Comparison of ENCODE assay signal across 26 mouse cellular contexts in the genomic region with DNA sequence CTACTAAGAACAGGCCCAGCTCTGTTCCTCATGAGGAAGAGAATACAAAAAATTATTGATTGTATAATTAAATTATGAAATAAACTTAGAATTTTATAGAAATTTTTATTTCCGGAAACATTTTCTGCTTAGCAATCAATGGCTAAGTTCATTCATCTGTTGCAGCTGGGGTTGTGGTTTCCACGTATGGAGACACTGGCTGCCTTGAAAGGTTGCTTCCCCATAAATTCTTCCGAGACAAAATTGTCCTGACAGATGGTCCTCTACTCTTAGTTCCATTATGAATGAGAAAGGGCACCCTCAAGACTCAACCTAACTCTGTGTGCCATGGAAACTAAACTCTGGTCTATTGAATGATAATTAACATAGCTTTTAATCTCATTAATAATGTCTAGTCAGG.
DNase-seq lines count a peak whose midpoint lies in the region; ATAC-seq lines count a peak whose summit lies in the region.
"Had no signal": no experiment of that assay in that cellular context is flagged by ENCODE, and none has a peak within 500 bp of the region (broad histone marks: within the 10 kb centered on the region; RNA-seq: fewer than 3 reads in every experiment).

No protein-coding gene starts in this region.

- H3K27ac ChIP-seq in neural tube, embryonic 11.5 days (ENCODE audit: low read depth, low read length): no peak overlapping the region
- H3K27ac ChIP-seq in forebrain, embryonic 16.5 days (ENCODE audit: low read length): no peak overlapping the region
- H3K27ac ChIP-seq: embryonic facial prominence, embryonic 12.5 days; embryonic facial prominence, embryonic 15.5 days; heart, embryonic 15.5 days had no signal

- DNase-seq in neural tube, embryonic 11.5 days (ENCODE audit: low spot score): no peak
- DNase-seq in neural tube, embryonic 10.5 days (ENCODE audit: extremely low spot score, low spot score): no peak
- peak; percentile 33 for DNase-seq in retina, embryonic 14.5 days (ENCODE audit: low spot score)
- DNase-seq in left cerebral cortex, adult 11 months (ENCODE audit: low spot score): no peak
- DNase-seq: adrenal gland, postnatal 10 days; adrenal gland, postnatal 36 days; B cell, adult 2 months; cerebellum, adult 18-20 months; cerebellum, adult 9-10 months; cerebellum, postnatal 14 days; gastrocnemius, postnatal 10 days; gastrocnemius, postnatal 36 days; heart, adult 18-20 months; heart, postnatal 14 days; heart, postnatal 4 days had no signal

- ATAC-seq in neural tube, embryonic 11.5 days (ENCODE audit: insufficient read depth, low FRiP score, low TSS enrichment): 0 out of 2 replicates have a peak, but pooled peaks have one; percentile 28
- peak; percentile 56 for ATAC-seq in granulocyte monocyte progenitor cell, adult 5-6 weeks (replicated peaks; ENCODE audit: poor library complexity, severe bottlenecking)
- ATAC-seq in forebrain, embryonic 16.5 days: no peak
- ATAC-seq: forebrain, embryonic 14.5 days; Patski had no signal

- no peak overlapping the region for H3K9ac ChIP-seq in neural tube, embryonic 11.5 days (ENCODE audit: low read length)
- H3K9ac ChIP-seq in forebrain, embryonic 16.5 days (replicated peaks; ENCODE audit: low read depth, low read length): no peak overlapping the region
- H3K9ac ChIP-seq: embryonic facial prominence, embryonic 12.5 days; embryonic facial prominence, embryonic 15.5 days; heart, embryonic 12.5 days; heart, embryonic 15.5 days; hindbrain, embryonic 15.5 days had no signal

- H3K27me3 ChIP-seq in neural tube, embryonic 11.5 days (ENCODE audit: control insufficient read depth, insufficient read depth, low read length): no peaks in the 10 kb centered on the region
- no peaks in the 10 kb centered on the region for H3K27me3 ChIP-seq in forebrain, embryonic 16.5 days (replicated peaks; ENCODE audit: control insufficient read depth, insufficient read depth, low read length)
- H3K27me3 ChIP-seq: CH12.LX; embryonic facial prominence, embryonic 12.5 days; embryonic facial prominence, embryonic 15.5 days; heart, embryonic 12.5 days; heart, embryonic 15.5 days; hindbrain, embryonic 15.5 days; Patski had no signal

- 49% methylated on average over 3 of the region's 3 CpGs for WGBS in neural tube, embryonic 11.5 days
- 62% methylated on average over 3 of the region's 3 CpGs for WGBS in forebrain, embryonic 16.5 days

- H3K4me1 ChIP-seq in neural tube, embryonic 11.5 days (ENCODE audit: control insufficient read depth, insufficient read depth, low read length): no peaks in the 10 kb centered on the region
- no peaks in the 10 kb centered on the region for H3K4me1 ChIP-seq in forebrain, embryonic 16.5 days (replicated peaks; ENCODE audit: control insufficient read depth, insufficient read depth, low read length)
- H3K4me1 ChIP-seq: embryonic facial prominence, embryonic 12.5 days; embryonic facial prominence, embryonic 15.5 days; heart, embryonic 15.5 days had no signal

- no peaks in the 10 kb centered on the region for H3K9me3 ChIP-seq in neural tube, embryonic 11.5 days (ENCODE audit: control insufficient read depth, low read length)
- H3K9me3 ChIP-seq in forebrain, embryonic 16.5 days (ENCODE audit: control insufficient read depth, low read length): no peaks in the 10 kb centered on the region
- H3K9me3 ChIP-seq: embryonic facial prominence, embryonic 12.5 days; embryonic facial prominence, embryonic 15.5 days; G1E; heart, embryonic 12.5 days; heart, embryonic 15.5 days; hindbrain, embryonic 15.5 days had no signal

- no peak overlapping the region for H3K4me3 ChIP-seq in neural tube, embryonic 11.5 days (ENCODE audit: low read depth, low read length)
- H3K4me3 ChIP-seq in forebrain, embryonic 16.5 days (replicated peaks; ENCODE audit: low read length): no peak overlapping the region
- H3K4me3 ChIP-seq: embryonic facial prominence, embryonic 12.5 days; embryonic facial prominence, embryonic 15.5 days; heart, embryonic 12.5 days; heart, embryonic 15.5 days; hindbrain, embryonic 15.5 days had no signal

- H3K4me2 ChIP-seq in neural tube, embryonic 11.5 days (ENCODE audit: low read depth): no peak overlapping the region
- no peak overlapping the region for H3K4me2 ChIP-seq in forebrain, embryonic 16.5 days (ENCODE audit: low read length)
- H3K4me2 ChIP-seq: embryonic facial prominence, embryonic 12.5 days; embryonic facial prominence, embryonic 15.5 days; heart, embryonic 12.5 days; heart, embryonic 15.5 days; hindbrain, embryonic 15.5 days had no signal

- peaks cover 2% of the 10 kb centered on the region; the same call in 1 of the 2 replicates for H3K36me3 ChIP-seq in neural tube, embryonic 11.5 days (ENCODE audit: control insufficient read depth, insufficient read depth, low read length)
- H3K36me3 ChIP-seq in forebrain, embryonic 16.5 days (ENCODE audit: control insufficient read depth, insufficient read depth): no peaks in the 10 kb centered on the region
- H3K36me3 ChIP-seq: embryonic facial prominence, embryonic 15.5 days; G1E; heart, embryonic 15.5 days had no signal
